Mouse (Mus musculus) cerebellum, postnatal 25 days (tissue): ENCODE measurements at regions not wholly inside any gene's neighbourhood (a gene's known extent, or its start where the extent isn't known, plus 50 kb on each side); places are given as distances from the start of the nearest gene placed in this dataset.

ENCODE experiments used
- DNase-seq, 2 experiments: peaks; one replicate each; pipeline ENCODE4 v3.0.0; 2021; ENCODE audit warnings: mixed read lengths in 2 of 2

GRCm38 (mm10) chr7:36352761-36353160, 345.2 kb upstream of the Tshz3 start:
- DNase-seq: no peak

GRCm38 (mm10) chr7:36350616-36351015, 347.3 kb upstream of the Tshz3 start:
- no peak for DNase-seq

DNA sequence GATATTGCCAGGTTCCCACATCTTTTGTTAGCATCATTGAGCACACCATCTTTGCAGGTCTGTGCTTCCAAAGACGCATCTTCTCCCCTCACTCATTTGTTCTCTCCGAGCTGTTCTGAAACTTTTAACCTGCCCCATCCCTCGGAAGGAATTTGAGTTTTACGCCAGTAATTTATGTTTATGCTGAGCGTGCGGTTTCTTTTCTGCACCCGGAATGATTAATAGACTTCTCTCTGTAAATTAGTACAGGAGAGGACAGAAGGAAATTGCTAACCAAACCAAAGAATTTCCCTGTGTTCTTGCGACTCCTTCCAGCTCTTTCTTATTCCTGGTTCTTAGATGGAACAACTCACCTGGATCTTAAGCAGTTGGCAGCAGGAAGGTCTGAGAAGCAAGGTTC, 349.7 kb upstream of the Tshz3 start:
- DNase-seq: no peak

GRCm38 (mm10) chr7:36334857-36335256, 363.1 kb upstream of the Tshz3 start:
- DNase-seq: no peak

GRCm38 (mm10) chr7:36334091-36334490, 363.8 kb upstream of the Tshz3 start:
- peak in 1 of 2 experiments; percentile 4 for DNase-seq

GRCm38 (mm10) chr7:36332633-36333032, 365.3 kb upstream of the Tshz3 start:
- DNase-seq: no peak

GRCm38 (mm10) chr7:36328141-36328540, 369.8 kb upstream of the Tshz3 start:
- DNase-seq: no peak

GRCm38 (mm10) chr7:36324035-36324434, 373.9 kb upstream of the Tshz3 start:
- no peak for DNase-seq

- no peak for DNase-seq
Observed at GRCm38 (mm10) chr7:36322181-36322580, 375.7 kb upstream of the Tshz3 start.

- DNase-seq: no peak
Observed at GRCm38 (mm10) chr7:36317466-36318212, 380.3 kb upstream of the Tshz3 start.

DNA sequence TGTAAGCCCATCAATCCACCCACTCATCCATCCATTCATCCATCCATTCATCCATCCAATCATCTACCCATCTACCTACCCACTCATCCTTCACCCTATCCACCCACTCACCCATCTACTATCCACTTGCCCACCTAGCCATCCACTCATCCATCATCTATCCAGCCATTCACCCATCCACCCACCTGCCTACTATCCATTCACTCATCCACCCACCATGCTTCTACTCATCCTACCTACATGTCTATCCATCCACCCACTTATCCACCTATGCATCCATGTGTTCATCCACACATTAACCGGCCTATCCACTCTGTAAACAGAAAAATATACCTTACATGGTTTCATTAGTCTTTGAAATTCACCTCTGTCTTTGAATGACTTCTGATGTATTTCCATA, 384.2 kb upstream of the Tshz3 start:
- DNase-seq: no peak

GRCm38 (mm10) chr7:36309761-36310605, 387.9 kb upstream of the Tshz3 start:
- DNase-seq: no peak

- no peak for DNase-seq
Observed at GRCm38 (mm10) chr7:36308726-36309125, 389.2 kb upstream of the Tshz3 start.

DNA sequence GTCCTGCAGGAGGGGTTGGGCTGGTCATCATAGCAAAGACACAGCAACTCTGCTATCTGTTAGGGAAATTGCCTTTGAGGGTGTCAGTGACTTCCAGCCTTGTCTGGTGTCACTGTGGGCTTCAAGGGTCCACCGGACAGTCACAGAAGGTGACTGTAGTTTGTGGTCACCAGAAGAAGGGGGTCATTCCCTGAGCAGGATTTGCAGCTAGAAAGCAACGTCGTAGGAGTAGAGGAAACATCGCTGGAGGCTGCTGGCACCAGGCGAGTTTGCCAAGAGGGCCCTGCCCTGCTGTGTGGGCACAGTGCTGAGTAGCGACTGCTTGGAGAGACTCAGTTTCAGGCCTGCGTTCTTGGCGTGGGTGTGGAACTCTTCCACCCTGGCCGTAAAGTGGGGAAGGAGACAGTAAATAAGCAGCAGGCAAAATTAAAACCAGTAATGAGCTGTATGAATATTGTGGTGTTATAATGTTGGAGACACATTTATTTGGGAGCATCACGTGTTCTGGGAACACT, 389.8 kb upstream of the Tshz3 start:
- no peak for DNase-seq

DNA sequence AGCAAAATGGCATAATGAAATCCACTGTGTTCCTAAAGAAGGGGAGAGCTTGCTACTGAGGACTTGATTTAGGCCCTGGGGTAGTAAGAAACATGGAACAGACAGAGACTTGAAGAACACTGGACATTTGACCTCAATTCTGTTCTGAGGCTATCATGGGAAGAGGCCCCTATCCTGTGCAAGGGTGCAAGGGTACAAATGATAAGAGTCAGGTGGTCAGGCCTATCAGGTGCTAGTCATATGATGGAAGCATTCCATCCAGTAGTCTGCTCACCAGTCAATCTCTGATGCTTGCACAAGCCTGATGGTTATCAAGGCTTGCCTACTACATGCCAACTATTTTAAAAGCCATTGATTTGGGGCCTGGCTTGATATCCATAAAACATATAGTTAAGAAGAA, 420.6 kb upstream of the Tshz3 start:
- no peak for DNase-seq

GRCm38 (mm10) chr7:36268966-36269365, 429.0 kb upstream of the Tshz3 start:
- DNase-seq: no peak

DNA sequence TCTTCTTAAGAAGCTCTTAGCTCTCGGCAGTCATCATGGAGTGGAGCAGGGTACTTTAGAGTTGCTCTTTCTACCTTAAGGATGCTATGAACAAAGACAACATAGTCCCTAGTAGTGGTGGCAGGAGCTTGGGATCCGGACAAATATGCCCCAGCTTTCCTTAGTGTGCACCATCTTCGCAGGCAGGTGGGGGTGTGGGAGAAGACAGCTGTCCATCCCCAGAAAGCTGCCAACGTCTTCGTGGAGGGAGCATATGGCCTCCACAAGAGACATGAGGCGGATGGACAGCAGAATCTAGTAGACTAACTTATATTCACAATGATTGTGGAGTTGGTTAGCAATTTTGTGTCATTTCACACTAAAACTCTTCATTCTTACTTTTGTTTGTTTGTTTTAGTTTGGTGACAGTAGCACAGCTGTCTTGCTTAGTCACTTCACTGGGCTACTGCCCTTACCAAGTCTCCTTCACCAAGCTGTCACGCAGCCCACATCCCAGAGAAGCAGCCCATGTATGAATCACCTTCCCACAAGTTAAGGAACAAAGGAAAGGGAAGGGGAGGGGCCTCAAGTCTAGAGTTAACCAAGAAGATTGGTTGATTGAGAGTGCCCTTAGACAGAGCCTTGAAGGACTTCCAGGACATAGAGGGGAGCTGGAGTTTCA, 432.6 kb upstream of the Tshz3 start:
- DNase-seq: no peak

GRCm38 (mm10) chr7:36262124-36262710, 435.7 kb upstream of the Tshz3 start:
- no peak for DNase-seq

GRCm38 (mm10) chr7:36257102-36257501, 440.8 kb upstream of the Tshz3 start:
- no peak for DNase-seq

GRCm38 (mm10) chr7:36247356-36247755, 444.6 kb upstream of the Zfp507 start:
- DNase-seq: no peak

- DNase-seq: peak in 1 of 2 experiments; percentile 4
Observed at GRCm38 (mm10) chr7:36236673-36237072, 433.9 kb upstream of the Zfp507 start.

DNA sequence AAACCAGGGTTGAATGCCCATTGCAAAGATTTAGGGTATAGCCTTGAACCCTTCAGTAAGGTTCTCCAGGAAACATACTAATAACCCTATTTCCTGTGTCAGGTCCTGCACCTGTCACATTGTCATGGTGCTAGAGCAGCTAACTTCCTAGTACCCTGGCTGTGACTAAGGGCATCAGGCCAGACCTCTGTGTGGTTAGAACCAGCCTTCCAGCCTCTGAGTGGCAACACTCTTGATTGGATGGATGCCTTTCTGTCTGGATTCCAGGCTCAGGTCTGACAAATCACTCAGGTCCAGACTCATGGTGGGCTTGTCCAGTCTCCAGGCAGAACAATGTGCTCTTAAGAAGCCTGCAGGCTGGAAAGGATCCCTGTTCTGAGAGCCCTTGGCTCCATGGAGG, 426.2 kb upstream of the Zfp507 start:
- no peak for DNase-seq

GRCm38 (mm10) chr7:36224416-36224815, 421.6 kb upstream of the Zfp507 start:
- DNase-seq: no peak
